Mouse (Mus musculus): ENCODE measurements at regions not wholly inside any gene's neighbourhood (a gene's known extent, or its start where the extent isn't known, plus 50 kb on each side); places are given as distances from the start of the nearest gene placed in this dataset.

DNA sequence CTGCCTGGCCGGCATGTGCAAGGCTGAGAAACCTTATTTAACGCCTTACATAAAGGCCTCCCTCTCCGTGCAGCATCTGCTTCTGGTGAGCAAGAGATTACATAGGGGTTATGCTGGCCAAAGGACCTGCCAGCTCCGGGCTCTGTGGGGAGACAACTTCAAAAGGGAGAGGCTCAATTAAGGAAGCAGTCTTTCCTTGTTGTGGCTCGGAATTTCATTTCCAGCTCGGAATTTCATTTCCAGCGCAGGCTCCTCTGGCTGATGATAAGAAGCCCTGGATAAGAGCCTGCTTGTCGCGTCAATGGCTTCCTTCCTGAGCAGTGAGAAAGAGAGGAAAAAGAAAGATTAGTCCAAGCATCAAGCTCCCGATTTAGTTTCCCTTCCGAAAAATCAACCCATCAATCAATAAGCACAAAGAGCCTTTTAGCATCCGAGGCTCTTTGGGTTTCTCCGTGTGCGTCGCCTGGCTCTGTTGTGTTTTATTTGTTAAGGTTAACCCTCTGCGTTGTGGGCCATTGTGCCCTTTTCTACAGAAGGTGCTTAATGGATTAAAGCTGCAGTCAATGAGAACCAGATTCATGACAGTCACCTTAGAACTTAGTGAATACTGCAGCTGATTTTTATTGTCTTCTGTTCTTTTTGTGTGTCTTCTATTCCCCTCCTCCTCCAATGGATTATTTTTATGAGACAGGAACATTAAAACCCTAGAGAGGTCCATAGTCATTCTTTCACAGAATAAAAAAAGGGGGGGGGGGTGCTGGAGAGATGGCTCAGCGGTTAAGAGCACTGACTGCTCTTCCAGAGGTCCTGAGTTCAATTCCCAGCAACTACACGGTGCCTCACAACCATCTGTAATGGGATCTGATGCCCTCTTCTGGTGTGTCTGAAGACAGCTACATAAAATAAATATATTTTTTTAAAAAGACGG is 218.3 kb downstream of the Myo1b start:
- peak; percentile 46 to 61 for DNase-seq (ENCODE audit: low spot score in 2 of 2)

DNA sequence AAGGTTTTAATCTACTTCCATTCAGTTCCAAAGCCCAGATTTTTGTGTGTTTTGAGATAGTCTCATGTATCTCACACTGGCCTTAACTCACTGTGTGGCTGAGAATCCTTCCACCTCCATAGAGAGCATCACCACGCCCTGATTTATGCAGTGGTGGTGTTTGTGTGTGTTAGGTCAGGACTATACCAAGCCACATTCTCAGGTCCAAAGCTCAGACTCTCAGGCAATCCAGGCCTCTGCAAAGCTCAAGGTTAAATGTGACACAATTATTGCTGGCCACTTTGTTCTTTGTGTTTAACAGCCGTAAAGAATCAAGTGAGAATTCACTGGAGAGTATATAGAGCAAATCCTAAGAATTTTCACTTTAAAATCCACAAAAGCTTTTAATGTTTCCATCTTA is 218.2 kb upstream of the Nabp1 start:
- DNase-seq (ENCODE audit: low spot score in 2 of 2) = no peak

DNA sequence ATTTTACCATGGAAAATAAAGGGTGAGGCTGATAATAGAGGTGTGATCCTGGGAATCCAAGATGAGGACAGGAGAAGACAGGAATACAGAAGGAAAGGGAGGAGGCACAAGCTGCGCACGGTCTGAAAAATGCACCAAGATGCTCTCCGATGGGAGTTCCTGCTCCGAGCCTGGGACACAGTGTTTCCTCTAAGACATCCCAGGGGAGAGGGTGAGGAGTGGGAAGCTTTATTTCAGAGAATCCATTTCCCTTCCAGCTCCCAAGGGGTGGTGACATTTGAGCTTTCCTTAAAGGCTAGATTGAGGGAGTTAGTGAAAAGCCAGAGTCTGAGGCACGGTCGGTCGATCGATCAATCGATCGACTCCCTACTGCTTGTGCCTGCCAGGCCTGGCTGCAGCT is 212.7 kb upstream of the Nabp1 start:
- DNase-seq (ENCODE audit: low spot score in 2 of 2) = peak; percentile 22 to 38

GRCm38 (mm10) chr1:51689461-51690223 is 211.4 kb upstream of the Nabp1 start:
- peak; percentile 54 to 58 for DNase-seq (ENCODE audit: low spot score in 2 of 2)

DNA sequence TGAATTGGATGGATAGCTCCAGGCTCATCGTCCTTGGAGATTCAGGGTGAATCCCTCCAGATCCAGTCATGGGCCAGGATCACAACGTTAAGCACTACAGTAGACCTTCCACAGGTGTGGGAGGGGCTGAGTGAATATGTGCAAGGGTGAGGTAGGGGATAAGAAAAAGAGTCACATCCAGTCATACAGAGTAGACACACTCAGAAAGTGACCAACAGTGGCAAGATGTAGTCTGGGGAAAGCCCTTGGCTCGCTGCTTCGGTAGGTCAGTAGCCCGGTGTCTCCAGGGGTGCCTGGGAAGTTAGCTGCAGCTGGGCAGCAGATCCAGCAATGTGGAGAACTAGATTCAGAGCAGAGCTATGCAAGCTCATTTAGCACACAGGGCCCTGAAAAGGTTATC is 210.7 kb upstream of the Nabp1 start:
- no peak for DNase-seq (ENCODE audit: low spot score in 2 of 2)

DNA sequence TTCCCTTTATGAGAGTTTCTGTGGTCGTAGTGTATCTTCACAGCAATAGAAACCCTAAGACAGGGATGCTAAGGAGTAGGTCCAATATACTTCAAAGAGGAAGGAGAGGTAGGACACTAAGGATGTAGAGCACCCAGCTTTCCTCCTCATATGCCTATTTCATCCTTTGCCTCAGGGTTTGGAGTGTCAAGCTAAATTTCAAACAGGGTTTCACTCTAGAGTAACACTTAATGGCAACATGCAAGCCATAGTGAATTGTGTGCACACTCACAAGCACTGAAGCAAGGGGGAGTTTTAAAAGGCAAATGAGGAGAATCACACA is 210.0 kb upstream of the Nabp1 start:
- DNase-seq (ENCODE audit: low spot score in 2 of 2) = no peak

GRCm38 (mm10) chr1:51687484-51688223 is 209.4 kb upstream of the Nabp1 start:
- no peak for DNase-seq (ENCODE audit: low spot score in 2 of 2)

GRCm38 (mm10) chr1:51686759-51687158 is 208.5 kb upstream of the Nabp1 start:
- DNase-seq (ENCODE audit: low spot score in 2 of 2) = no peak

DNA sequence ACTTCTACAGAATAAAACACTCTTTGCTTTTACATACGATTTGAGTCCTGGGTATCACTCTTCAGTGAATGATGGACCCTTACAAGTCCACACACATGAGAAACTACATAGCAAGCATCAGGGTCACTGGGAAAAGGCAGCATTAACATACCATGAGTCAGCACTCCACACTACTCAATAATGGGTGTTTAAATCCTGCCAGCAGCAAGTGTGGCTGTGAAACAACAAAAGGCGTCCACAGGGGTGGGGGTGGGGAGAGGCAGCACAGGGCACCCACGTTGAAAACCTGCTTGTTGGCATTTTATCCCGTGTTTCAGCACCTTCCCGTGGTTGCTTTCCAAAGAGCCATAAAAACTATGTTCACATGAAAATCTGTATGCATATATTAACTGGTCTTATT is 204.0 kb upstream of the Nabp1 start:
- no peak for DNase-seq (ENCODE audit: low spot score in 2 of 2)

DNA sequence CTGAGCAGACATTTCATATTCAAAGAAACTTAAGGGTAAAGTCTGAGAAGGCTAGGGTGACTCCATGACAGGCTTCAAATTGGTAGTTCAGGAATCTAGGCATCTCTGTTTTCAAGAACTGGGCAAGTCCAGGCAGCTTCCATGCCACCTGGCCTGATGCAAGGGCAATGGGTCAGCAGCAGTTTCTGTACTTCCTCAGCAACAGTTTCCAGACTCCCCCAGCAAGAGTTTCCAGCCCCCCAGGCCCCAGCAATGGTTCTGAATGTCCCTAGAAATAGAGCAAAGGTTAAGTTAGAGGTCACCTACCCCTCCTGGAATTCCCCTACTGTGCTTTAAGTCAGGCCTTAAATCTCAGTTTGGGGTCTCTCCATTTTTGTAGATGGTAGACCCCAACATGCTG is 203.6 kb upstream of the Nabp1 start:
- DNase-seq (ENCODE audit: low spot score in 2 of 2) = no peak

DNA sequence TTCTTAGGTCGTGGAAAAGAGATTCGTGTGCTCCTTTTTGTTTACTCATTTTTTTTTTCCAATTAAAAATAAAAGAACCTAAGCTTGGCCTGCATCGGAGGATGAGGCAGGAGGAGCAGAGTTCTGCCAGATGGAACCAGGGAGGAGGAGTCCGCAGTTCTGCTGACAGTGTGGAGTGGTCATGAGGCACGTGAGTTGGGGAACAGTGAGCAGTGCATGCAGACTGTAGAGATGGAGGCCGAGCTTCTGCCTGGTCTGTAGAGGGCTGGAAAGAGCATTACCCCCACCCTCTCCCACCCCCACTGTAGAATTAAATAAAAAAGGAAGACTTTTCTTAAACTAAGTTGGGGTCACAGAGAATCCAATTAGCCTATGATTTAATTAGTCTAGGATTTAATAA is 202.5 kb upstream of the Nabp1 start:
- no peak for DNase-seq (ENCODE audit: low spot score in 2 of 2)

- DNase-seq (ENCODE audit: low spot score in 2 of 2) = no peak
These were observed 200.2 kb upstream of the Nabp1 start for GRCm38 (mm10) chr1:51678290-51678928.

DNA sequence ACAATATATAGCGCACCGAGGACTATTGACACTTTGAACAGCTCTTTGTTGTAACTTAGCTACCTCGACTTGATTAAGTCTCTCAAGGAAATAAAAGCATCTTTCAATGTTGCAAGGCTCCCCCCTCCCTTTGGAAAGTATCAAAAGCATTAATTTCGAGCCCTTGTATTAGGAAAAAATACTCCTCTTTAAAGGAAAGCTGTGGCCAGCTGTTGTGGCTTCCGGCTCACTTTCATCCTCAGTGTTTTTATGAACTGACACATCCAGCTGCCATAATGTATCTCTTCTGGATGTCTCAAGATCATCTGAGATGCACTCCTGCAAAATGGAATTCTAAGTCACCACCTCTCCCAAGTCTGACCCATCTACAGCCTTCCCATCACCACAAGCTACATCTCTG is 199.6 kb upstream of the Nabp1 start:
- no peak for DNase-seq (ENCODE audit: low spot score in 2 of 2)

DNA sequence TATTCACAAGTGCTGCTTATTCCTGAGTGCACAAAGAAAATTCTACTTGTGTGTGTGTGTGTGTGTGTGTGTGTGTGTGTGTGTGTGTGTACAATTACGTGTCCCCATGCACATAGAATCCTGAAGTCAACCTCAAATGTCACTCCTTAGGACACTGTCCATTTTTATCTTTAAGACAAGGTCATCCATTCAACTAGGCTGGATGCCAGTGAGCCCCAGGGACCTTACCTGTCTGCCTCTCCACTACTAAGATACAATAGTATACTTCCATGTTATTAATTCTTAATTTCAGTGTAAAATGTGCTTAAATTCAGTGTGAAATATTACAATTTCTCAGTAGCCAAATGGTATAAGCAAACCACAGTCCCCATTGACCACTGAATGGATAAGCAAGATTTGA is 193.5 kb upstream of the Nabp1 start:
- DNase-seq (ENCODE audit: low spot score in 2 of 2) = no peak

DNA sequence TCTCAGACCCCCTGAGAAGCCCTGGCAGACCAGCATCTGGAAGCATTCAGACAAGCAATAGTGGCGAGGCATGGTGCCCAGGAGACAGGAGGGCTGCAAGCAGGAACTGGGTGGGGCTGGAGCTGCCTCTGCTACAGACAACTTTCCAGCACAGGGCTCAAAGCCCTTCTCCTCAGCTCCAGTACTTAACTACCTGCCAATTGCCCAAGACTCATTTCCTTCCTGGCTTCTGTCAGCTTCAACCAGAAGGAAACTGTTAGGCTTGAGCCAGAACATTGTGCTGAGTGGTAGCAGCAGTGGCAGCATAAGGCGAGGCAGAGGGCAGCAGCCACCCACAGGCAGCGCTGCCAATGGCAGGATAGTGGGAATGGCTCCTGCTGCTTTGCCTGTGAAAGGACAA is 193.1 kb upstream of the Nabp1 start:
- no peak for DNase-seq (ENCODE audit: low spot score in 2 of 2)

DNA sequence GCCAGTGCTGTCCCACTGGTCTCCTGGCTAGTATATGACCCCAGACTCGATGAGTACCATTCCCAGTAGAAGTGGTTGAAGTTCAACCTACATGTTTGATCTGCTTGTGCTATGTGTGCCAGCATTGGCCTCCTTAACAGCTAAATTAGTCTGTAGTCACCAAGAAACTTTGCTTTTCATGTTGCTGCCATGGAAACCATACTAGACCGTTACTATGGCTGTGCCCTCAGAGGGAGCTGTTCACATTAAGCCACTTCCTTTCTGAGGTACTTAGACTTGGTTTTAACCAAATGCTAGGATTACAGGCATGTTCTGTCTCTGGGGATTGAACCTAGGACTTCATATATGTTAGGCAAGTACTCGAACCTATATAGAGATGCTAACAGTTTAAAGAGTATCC is 191.8 kb upstream of the Nabp1 start:
- no peak for DNase-seq (ENCODE audit: low spot score in 2 of 2)

DNA sequence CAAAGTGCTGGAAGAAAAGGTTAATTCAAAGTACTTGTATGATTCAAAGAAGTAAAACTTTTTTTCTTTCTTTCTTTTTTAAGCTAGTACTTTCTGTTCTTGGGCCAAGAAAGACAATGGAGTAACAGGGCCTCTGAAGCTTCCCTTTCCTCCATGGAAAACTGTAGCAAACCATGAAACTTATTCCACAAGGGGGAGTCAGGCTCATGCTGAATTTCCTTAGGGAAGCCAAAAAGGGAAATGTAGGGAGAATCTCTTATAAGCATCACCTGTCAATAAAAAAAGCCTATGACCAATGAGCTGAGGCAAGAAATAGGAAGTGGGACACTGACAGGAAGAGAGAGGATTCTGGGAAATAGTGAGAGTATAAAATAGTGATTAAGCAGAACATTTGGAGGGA is 190.7 kb upstream of the Nabp1 start:
- DNase-seq (ENCODE audit: low spot score in 2 of 2) = no peak

GRCm38 (mm10) chr1:51660531-51660930 is 182.3 kb upstream of the Nabp1 start:
- no peak for DNase-seq (ENCODE audit: low spot score in 2 of 2)

DNA sequence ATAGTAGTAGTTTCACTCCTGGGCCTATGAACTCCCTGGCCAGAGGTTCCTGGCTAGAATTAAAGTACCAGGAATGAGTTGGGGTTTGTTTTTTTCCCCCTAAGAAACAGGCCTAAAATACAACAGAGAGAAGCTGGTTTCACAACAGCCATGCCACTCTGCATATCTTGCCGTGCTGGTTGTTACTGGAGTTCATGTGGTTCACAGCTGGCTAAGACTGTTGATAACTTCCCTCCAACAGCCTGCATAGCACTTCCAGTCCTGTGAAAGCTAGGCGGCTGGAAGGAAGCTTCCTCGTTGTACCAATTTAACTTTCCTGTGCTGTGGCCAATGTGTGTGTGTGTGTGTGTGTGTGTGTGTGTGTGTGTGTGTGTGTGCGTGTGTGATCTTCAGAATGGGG is 179.0 kb upstream of the Nabp1 start:
- DNase-seq (ENCODE audit: low spot score in 2 of 2) = no peak

GRCm38 (mm10) chr1:51650653-51650995 is 172.4 kb upstream of the Nabp1 start:
- DNase-seq (ENCODE audit: low spot score in 2 of 2) = no peak

DNA sequence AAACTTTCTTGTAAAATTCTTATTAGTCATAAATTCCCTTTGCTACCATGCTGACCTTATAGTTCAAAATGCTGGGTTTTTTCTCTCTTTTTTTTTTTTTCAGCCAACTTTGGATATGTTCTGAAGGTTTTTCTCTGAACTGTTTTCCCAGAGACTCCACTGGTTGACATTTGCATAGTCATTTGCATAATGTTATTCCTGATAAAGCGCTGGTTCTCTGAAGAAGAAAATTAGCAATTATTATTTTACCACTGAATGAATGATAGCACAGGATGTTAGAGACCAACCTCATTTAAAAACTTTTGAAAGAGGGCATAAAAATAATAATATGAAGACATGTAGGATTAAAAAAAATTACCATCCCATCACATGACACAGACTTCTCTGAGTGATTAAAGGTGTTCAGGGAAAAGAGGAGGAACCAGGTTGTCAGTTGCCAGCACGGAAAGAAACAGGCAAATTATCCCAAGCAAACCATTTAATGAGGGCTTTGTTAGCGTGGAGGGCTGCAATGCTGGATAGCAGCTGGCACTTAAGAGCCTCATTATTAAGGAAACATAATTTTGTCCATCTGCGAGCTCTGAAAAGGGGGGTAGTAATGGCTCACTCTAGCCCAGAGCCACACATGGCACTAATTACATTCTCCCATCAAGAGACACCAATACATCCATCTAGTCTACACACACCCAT is 171.9 kb upstream of the Nabp1 start:
- no peak for DNase-seq (ENCODE audit: low spot score in 2 of 2)

GRCm38 (mm10) chr1:51647955-51648354 is 169.7 kb upstream of the Nabp1 start:
- peak; percentile 45 to 70 for DNase-seq (ENCODE audit: low spot score in 2 of 2)
